Mouse (Mus musculus) ES-CJ7 (cell line): ENCODE measurements around the gene Zgpat.
A peak's percentile ranks its signal among the peaks of the same experiment; 100 is the strongest.

ENCODE experiments used
- DNase-seq: peaks from one replicate; pipeline ENCODE4 v3.0.0; 2011; ENCODE audit warnings: low read depth, low spot score

The Zgpat gene

DNA sequence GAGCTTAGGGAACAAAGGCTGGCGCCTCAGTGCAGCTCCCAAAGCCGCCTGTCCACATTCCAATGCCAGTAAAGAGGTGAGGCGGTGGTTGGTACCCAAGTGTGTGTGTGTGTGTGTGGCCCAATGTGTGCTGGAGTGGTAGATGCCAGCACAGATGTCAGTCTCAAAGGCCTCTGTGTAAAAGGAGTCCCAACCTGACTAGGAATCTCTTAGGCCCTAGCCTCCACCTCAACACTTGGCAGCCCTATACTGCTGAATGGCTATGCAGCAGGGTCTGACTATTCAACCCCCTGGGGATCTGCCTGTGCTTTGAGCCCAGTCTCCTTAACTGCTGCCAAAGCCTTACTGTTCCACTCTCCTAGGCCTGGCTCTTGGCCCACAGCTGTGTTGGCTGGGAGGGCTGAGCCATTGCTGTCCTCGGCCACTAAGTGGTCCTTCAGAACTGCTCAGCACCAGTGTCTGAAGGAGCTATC lies 20.2 kb downstream of the Zgpat start:
- no peak for DNase-seq

DNA sequence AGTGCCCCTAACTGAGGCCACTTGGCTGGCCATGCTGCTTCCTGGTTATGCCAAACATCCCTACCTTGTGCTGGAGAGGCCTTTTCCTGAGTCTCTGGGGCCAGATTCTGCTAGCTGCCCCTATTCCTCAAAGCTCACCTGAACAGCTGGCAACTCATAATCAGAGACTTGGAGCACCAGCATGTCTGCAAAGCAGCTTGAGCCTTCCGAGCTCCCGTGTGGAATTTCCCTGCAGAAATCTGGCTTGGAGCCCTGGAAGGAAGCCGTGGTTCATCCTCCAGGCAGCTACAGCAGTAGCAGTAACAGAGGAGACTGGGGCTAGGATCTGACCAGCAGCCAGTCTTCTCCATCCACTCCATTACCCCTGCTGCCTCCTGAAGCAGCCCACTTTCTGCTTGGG lies 21.2 kb downstream of the Zgpat start:
- DNase-seq, result no peak

DNA sequence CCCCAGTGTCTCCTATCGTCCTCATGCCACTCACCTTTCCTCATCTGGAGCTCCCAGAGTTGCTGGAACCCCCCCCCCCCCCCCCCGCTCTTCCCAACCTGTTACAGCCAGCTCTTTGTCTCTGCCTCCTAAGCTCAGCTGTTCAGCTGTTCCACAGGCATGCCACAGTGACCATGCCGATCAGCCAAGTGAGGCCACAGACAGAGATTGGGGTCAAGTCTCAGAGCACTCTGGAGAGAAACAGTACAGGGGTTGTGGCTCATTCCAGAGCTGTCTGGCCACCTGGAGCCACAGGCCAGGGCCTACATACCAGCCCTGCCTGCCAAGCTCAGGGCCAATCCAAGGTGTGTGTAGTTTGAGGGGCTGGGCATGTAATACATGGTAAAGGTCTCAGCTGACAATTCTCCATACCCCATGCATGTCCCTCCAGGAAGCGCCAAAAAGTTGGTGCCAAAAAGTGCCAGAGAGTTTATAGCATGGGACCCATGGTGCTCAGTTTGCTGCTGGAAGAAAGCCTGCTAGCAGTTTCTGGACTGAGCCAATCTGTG lies 22.0 kb downstream of the Zgpat start:
- DNase-seq, result no peak

DNA sequence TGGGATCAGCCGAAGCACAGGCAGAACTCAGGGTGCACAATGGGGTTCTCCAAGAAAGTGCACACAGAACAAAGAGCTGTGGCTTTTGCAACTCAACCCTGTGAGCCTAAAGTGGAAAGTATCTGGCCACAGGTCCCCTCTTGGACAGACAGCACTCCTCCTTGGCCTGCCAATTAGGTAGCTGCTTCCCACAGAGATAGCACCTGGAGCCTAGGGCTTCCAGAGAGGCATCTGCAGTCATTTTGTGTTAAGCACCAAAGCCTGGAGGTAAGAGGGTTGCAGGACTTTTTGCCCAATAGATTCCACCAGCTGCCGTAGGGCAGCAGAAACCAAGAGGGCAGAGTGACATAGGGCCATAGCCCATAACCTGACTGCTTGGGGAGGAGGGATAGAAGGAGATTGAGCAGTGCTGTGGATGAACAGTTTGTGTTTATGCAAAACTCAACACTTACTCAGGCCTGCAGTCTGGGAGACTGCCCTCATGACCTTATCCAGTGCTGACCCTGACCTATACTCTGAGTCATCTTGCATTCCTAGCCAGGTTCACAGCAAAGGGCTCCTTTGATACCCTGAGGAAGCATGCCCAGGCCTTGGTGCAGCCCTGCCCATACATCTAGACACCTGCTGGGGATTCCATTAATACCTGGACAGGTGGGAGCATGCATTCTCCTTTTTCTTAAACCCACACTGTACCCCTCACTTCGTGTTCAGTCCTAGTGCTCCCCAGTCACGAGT lies 25.6 kb downstream of the Zgpat start:
- DNase-seq, result no peak

DNA sequence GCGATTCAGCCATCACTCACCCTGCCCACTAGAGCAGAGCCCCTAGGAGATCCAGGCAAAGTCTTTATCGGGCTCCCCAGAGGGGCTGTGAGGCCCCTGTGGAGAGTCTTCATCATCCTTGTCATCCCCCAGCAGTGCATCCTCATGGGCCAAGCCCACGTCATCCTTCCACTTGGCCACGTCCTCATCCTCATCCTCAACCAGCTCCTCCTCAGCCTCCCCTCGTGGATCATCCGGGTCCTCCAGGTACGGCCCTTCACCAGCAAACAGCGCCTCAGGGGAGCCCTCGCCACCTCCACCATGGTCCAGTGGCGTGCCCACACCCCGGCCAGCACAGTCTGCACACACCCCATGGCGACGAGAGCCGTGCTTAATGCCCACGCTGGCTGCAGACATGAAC lies 26.3 kb downstream of the Zgpat start:
- DNase-seq, result no peak

DNA sequence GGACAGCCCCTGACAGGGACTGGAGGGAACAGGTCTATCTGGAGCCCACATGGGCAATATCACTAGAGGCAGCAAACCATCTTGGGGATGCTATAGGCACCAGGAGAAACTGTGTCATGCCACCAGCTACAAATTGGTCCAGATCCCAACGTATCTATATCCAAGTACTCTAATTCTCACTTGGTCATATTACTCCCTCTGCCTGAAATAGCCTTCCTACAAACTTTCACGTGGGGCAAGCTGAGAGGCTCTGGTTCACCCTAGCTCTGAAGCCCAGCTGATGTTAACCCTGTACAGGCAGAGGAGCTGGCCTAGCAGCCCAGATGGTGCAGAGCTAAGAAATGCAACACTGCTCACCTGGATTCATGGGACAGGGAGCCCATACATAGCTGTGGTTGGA lies 26.8 kb downstream of the Zgpat start:
- DNase-seq, result no peak

DNA sequence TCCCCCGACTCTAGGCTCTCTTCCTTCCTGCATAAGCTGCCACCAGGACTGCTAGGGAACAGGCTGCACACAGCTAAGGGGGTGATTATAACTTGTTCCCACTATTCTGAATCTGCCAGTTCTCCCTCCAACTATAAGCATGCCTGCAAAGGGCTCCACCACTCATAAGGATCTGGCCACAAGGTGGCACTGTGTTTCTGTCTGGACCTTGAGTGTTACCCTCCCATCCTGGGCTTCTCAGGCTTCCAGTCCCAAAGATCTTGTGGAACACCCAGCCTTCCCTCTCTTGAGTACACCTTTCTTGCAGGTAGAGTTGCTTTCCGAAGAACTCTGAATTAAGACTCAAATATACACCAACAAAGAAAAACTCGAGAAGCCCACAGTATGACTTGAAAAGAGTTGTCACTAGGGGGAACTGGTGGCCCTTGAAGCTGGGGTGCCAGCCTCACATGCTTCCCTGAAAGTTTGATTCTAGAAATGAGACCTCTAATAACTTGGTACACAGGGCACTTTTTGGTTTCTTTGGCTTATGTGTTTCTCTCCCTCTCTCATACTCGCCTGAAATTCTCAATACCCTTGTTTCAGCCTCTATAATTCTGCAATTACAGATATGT lies 28.0 kb downstream of the Zgpat start:
- DNase-seq, result peak; percentile 78

DNA sequence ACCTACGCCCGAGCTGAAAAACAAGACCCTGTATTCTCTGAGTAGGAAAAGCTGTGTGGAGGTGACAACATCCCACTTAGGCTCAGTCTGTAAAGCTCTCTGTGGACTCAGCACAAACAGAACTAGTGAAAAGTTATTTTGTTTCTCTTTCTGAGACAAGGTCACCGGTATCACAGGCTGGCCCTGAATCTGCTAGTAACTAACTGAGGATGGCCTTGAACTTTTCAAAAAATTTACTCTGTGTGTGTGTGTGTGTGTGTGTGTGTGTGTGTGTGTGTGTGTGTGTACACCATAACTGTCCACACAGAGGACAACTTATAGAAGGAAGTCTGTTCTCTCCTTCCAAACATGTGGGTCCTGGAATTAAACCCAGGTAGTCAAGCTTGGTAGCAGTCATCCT lies 29.4 kb downstream of the Zgpat start:
- no peak for DNase-seq

DNA sequence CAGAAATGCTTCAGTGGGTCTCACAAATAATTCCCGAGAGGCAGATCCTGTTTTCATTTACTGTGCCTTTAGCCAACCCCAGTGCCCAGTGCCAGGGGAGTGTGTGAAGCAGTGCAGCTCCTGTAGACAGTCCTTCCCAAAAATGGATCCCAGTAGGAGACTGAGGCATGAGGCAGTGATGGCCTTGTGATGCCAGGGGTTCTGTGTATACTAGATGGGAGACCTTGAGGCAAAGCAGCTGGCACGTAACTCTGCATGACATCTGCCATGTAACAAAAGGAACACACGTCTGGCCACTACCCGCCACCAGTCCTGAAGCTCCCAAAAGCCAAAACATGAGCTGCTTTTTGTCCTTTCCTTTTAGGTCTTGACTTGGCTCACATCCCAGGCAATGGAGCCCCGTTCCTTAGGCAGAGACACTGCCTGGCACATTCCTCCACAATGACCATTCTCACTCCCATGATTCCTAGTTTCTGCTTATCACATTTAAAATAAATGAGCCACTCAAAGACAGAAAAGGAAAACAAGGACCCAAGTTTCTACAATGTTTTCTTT lies 32.6 kb downstream of the Zgpat start:
- no peak for DNase-seq

DNA sequence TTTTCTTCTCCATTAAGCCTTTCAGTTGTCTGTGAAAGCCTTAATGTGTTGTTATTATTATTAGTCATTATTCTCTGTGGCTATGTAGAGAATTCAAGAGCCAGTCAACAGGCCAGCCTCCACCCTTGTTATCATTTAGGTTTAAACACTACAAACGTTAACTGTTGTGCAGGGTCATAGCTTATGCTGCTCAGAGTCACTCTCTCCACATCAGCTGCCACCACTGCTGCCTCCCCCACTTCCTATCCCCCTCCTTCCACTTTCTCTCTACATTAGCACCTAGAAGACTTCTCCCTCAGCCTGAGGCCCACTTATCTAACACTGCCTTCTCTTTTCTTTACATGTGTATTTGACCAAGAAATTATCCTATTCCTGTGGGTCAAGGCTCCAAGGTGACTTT lies 36.8 kb downstream of the Zgpat start:
- no peak for DNase-seq

DNA sequence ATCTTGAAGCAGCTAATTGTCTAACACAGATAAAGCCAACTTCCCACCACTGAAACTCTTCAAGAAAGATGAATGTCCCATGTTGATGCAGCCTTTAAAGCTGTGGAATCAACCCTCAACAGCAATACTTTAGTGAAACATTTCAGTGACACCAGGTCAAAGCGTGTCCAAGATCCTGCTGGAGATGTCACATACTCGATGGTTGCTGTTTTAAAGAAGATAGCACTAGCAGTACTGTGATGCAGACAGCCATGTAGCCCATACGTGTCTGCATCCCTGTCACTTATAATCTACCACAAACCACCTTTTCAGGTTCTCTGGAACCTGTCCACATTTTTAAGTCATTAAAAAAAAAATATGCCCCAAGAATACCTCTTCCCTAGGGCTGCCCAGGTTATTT lies 39.0 kb downstream of the Zgpat start:
- DNase-seq, result no peak

DNA sequence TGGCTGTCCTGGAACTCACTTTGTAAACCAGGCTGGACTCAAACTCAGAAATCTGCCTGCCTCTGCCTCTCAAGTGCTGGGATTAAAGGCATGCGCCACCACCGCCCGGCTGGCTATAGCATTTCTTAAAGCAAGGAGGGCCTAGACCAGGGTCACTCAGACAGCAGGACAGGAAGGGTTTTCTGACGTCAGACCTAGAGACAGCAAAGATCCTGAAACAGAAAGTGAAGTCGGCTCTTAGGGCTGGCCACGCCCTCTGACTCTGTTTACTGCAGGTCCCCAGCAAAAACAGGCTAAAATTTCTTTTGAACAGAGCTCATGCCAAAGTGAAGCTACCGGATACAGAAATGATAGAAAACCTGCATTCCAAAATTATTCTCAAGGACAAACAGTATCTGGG lies 44.9 kb downstream of the Zgpat start:
- DNase-seq, result no peak

DNA sequence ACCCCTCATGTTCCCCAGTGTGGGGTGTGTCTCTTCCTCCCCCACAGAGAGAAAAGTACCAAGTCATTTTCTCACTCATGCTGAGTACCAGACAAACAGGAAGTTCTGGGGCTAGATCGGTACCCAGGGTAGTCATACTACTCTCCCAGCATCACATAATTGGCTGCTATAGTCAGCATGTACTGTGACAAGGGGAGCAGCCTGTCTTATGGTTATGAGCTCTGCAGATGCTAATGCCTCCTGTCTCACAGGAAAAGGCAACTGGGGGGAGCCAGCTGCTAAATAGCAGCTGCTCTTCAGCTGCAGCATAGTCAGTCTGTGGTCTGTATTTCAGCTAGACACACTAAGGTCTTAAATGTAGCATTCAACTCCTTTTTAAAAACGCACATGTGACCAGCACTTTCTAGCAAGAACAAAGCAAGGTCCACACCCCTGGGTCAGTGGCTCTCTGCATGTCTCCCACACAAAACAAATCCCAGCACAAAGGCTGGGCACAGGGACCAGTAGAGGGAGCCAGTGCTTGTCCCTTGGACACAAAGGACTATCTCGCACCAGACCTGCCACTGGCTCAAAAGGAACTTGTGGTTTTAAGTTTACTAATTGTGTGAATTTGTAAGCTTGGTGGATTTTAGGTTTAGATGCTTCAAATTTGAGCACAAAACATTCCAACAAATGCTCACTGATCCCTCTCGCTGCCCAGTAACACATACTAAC lies 46.2 kb downstream of the Zgpat start:
- DNase-seq, result peak; percentile 50

DNA sequence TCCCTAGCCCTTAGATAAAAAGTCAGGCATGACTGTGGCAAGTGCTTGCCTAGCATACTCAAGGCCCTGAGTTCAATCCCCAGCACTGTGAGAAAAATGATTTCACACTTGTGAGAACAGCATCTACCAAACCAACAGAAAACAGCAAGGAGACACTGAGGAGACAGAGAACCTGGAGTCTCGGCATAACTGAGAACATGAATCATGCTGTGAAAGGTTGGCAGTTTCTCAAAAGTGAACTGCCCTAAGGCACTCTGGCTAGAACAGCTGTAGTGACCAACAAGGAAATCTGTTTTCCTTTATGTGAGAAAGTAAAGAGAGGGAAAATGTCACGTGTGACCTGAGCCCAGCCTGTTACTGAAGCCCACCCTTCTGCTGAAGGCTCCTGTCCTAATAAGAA lies 48.4 kb downstream of the Zgpat start:
- no peak for DNase-seq

DNA sequence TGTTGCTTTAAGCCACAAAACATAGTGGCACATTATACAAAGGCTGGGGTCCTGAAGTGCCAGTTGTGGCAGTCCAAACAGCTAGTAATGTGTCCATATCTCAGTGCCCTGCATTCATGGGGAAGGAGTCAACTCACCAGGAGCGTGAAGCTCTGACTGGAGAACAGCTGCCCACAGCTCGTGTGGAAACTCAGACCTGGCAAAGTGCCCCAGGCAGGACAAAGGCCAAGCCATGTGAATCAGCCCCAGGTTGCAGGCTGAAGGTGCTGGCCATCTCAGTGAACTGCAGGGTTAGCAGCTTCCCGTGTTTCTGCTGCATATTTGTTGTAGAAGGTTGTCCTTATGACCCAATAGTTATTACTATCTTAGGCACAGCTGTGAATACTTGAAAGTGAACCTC lies 51.2 kb downstream of the Zgpat start:
- DNase-seq, result no peak

DNA sequence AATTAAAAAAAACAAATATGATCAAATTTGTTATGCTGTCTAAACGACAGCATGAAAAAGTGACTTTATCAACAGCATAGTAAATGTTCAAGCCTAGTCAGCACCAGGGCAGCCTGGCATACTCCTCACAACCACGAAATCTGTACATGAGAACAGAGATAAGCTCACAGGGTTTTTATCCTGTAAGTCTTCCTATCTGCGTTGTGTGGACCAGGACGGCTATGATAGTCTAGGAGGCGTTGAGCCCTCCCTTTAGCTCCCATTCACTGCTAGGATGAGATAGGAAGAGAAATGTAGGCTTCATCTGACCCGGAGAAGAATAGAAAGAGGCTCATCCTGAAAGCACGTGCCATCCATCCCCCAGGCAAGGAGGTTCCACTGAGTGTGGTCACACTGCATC lies 54.6 kb downstream of the Zgpat start:
- DNase-seq, result no peak

DNA sequence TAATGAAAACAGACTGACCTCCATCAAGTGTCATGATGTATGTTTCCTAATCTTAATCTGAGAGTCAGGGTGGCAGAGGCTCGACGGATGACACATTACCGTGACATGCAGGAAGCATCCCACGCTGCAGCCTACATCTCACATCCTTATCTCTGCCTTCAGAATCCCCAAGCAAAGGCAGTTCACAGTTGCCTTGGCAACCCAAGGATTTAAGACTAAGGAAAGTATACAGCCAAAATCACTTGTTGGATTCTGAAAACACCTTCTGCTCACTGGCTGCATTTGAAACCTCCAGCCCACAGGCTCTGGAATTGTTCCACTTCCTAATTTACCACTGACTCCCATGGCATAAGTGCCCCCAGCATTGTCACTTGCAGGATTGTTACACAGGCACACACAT lies 55.7 kb downstream of the Zgpat start:
- no peak for DNase-seq

DNA sequence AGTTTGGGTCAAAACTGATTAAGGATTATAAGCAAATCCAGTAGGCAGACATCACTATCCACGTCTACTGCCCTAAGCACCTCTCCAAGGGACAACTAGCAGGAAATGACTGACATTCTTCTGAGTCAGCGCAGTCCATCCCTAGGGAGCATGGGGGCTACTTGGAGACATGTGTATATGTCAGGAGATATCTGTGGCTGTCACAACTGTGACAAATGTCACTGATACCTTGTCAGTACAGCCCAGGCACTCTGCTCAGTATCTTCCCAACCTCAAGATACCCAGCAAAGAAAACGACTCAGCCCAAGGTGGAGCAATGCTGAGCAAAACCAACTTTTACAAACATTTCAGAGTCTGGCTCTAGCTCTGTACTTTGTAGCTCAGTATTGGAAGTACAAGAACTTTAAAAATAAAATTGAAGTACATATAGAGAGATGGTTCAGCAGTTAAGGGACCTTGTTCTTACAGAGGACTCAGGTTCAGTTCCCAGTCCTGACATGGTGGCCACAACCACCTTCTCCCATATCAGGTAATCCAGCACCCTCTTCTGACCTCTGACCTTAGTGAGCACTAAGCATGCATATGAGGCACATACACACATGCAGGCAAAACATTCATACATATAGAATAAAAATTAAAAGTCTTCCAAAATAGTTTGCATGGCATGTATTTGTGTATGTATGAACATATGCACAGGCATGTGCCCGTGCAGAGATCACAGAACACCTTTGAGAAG lies 56.3 kb downstream of the Zgpat start:
- no peak for DNase-seq

DNA sequence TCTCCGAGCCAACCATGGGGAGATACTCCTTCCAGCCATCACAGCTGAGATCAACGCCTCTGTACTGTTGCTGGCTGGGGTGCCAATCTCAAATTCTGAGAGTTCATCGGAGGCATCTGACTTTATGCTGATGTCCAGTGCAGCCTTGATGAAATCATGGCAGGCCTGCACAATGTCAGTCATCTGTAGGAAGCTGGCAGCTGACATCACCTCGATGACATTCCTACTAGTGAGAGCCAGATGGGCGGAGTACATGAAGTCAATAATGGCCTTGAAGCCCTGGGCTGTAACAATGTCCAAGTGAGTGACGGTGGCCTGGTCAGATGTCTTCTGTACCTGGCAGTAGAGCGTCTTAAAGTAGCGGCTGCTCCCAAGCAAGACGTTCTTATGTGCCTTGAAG lies 59.1 kb downstream of the Zgpat start:
- DNase-seq, result no peak
